Mouse (Mus musculus): ENCODE data around the gene Rbl2.

Gene Rbl2

DNA sequence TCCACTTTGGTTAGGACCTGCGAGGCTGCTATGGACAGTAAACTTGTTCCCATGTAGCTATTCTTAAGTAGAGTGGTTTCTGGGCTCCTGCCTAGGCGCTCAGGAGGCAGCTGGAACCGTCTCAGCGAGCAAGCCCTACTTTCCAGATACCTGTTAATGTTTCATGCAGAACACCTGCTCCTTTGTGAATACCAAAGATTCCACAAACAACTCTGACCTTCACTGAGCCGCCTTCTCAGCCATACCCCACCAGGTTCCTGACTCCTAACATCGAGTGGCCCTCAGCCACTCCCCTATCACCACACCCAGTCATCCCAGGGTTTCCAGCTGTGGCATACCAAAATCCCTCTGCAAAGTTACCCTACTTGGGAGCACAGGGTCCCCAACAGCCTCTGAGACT lies 100.3 kb downstream of the Rbl2 start:
- DNase-seq (ENCODE audit: low read depth, low spot score): no peak

DNA sequence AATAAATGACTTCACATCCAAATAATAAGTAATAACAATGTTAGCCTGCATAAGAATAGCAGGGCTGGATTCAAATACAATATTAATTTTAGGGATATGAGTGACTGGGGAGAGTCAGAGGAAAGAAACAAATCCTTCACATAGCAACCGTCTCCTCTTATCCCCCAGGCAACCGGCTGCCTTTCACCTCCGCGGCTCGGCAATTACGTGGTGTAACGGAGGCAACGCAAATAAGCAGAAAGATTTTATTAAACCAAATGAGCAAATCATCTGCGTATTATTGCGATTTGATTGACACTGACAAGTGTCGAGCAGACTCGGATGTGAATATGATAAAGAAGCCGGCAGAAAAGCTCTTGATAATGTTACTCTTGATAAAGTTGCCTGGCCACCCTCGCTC lies 101.1 kb downstream of the Rbl2 start:
- DNase-seq (ENCODE audit: low read depth, low spot score): peak; percentile 36

DNA sequence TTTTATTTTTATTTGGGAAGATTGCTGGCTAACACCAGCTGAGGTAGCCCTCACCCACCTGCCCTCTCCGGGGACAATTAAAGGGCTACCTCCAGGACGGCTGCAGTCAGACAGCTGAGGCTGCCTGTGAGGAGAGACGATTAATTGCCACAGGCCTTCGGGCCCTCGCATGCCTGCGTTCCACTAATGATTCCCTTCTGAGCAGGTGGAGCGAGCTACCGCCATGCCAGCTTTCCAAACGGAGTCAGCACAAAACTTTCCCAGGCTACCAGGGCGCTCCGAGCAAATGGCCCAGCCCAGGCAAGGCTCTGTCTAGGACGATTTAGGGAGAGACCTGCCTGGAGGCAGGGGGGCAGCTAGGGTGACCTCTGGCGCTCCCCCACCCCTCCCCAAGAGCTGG lies 101.7 kb downstream of the Rbl2 start:
- no peak for DNase-seq (ENCODE audit: low read depth, low spot score)
